Mouse (Mus musculus): ENCODE data around the gene Mcrip2.
A peak's percentile ranks its signal among the peaks of the same experiment; 100 is the strongest.

The Mcrip2 gene

GRCm38 (mm10) chr17:25833291-25833663 is 35.3 kb downstream of the Mcrip2 start, which contains the start of gene Stub1:
Gene Stub1 (minus strand): TSS chr17:25833404.
- peak; percentile 92 to 94 for DNase-seq

- DNase-seq = peak; percentile 99 to 100
Observed at GRCm38 (mm10) chr17:25832436-25833290, 35.9 kb downstream of the Mcrip2 start.

- peak; percentile 67 to 77 for DNase-seq
Observed at GRCm38 (mm10) chr17:25831451-25832281, 36.9 kb downstream of the Mcrip2 start.

- no peak for DNase-seq
Observed at GRCm38 (mm10) chr17:25830806-25831431, 37.6 kb downstream of the Mcrip2 start.

GRCm38 (mm10) chr17:25830200-25830753 is 38.3 kb downstream of the Mcrip2 start:
- DNase-seq = no peak

- DNase-seq = no peak
Observed at GRCm38 (mm10) chr17:25829558-25830017, 39.0 kb downstream of the Mcrip2 start.

GRCm38 (mm10) chr17:25828712-25829557 is 39.6 kb downstream of the Mcrip2 start, which contains the start of gene Jmjd8:
Gene Jmjd8 (plus strand): TSS chr17:25828867.
- DNase-seq = peak; percentile 83 to 87

GRCm38 (mm10) chr17:25828223-25828594 is 40.4 kb downstream of the Mcrip2 start:
- DNase-seq = no peak

- no peak for DNase-seq
Observed at GRCm38 (mm10) chr17:25827546-25828222, 40.9 kb downstream of the Mcrip2 start.

- no peak for DNase-seq
Observed at GRCm38 (mm10) chr17:25827011-25827410, 41.6 kb downstream of the Mcrip2 start.

GRCm38 (mm10) chr17:25825984-25826570 is 42.5 kb downstream of the Mcrip2 start:
- peak in 1 of 2 experiments; percentile 10 for DNase-seq

GRCm38 (mm10) chr17:25825311-25825710 is 43.3 kb downstream of the Mcrip2 start:
- DNase-seq = no peak

- DNase-seq = no peak
Observed at GRCm38 (mm10) chr17:25824362-25825142, 44.0 kb downstream of the Mcrip2 start.

GRCm38 (mm10) chr17:25823452-25823851 is 45.1 kb downstream of the Mcrip2 start, which contains the start of gene Wdr24:
Gene Wdr24 (plus strand): TSS chr17:25823627.
- peak; percentile 85 to 89 for DNase-seq

GRCm38 (mm10) chr17:25818851-25819780 is 49.4 kb downstream of the Mcrip2 start:
- DNase-seq = no peak

- DNase-seq = no peak
Observed at GRCm38 (mm10) chr17:25817662-25818061, 50.9 kb downstream of the Mcrip2 start.
